Mouse (Mus musculus): ENCODE results near the gene Kif13a. TPM values are rescaled to one million over a fixed set of nuclear protein-coding genes. Genes with fewer than 3 reads are reported as not detected.
A peak's percentile ranks its signal among the peaks of the same experiment; 100 is the strongest.

The Kif13a gene
- total RNA-seq, 2 experiments from 2014 or later, result 21.2 to 46.9 TPM

DNA sequence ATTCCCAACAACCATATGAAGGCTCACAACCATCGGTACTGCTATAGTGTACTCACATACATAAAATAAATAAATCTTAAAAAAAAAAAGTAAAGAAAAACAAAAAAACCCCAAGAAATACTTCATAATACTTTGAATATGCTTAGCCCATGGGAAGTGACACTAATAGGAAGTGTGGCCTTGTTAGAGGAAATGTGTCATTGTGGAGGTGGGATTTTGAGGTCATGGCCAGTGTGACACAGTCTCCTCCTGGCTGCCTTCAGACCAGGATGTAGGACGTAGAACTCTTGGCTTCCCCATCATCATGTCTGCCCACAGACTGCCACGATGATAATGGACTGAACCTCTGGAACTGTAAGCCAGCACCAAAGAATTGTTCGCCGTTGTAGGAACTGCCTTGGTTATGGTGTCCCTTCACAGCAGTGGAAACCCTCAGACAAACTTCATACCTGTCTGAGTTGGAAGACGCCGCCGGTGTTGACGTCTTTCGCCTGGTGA, 143.6 kb downstream of the Kif13a start:
- no peak for ATAC-seq (ENCODE audit: poor library complexity, severe bottlenecking)

DNA sequence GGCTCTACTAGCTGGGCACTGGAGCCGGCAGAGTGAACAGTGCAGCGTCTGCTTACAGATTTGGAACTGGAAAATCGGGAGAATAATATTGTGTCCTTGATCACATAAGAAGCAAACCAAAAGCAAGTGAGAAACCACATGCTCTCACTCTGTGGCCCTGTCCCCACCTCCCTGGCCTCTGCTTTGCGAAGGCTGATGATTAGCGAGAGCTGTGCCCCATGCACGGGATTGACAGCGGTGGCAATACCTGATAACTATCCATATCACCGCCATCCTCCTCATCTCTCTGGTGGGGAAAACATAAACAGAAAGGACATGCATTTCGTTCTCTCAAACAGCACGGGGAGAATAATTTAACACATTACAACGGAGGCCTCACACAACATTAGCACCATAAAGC, 149.3 kb downstream of the Kif13a start:
- ATAC-seq (ENCODE audit: poor library complexity, severe bottlenecking), result no peak

DNA sequence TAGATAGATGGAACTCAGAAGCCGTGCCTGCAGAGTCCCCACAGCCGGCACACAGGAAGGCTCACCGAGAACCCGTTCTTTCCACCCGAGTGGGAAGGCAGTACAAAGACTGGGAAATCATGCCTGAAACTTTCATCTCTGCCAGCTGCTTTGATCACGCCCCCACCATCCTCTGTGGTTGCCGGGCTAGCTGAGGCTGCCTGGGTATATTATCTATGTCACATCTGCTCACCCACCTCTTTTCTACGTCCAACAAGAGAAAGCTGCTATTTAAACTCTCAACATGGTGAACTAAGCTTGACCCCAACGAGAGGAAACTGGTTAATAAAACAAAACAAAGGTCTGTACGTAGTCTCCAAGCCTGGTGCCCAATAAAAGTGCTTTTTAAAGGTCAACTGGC, 149.8 kb downstream of the Kif13a start:
- peak; percentile 23; the same call in 1 of the 2 replicates for ATAC-seq (ENCODE audit: poor library complexity, severe bottlenecking)

- ATAC-seq (ENCODE audit: poor library complexity, severe bottlenecking), result no peak
Measured at GRCm38 (mm10) chr13:46777461-46777860, 152.2 kb downstream of the Kif13a start.

GRCm38 (mm10) chr13:46776636-46777305, 152.9 kb downstream of the Kif13a start:
- ATAC-seq (ENCODE audit: poor library complexity, severe bottlenecking), result no peak

DNA sequence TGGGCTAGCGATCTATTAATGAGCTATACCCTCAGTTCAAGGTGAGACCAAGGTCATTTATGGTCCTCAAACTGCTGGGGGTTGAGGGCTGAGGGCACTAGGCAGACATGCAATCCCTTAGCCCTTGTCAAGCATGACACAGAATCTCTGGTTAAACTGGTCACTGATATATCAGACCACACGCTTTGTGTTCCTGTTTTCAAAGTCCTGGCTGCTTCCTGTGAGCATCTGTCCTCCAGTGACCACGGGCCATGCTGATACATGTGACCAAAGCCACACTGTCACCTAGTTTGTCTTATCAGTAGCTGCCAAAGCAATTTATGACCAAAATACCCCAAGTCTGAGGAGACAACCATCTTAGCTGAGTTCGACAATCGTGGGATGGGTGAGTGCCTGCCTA, 154.7 kb downstream of the Kif13a start:
- ATAC-seq (ENCODE audit: poor library complexity, severe bottlenecking), result peak; percentile 82

- ATAC-seq (ENCODE audit: poor library complexity, severe bottlenecking), result 0 out of 2 replicates have a peak, but pooled peaks have one; percentile 28
Measured at GRCm38 (mm10) chr13:46772581-46772980, 157.1 kb downstream of the Kif13a start.

- peak; percentile 30; the same call in 1 of the 2 replicates for ATAC-seq (ENCODE audit: poor library complexity, severe bottlenecking)
Measured at GRCm38 (mm10) chr13:46765361-46765760, 164.3 kb downstream of the Kif13a start.

GRCm38 (mm10) chr13:46763210-46763609, 166.5 kb downstream of the Kif13a start:
- ATAC-seq (ENCODE audit: poor library complexity, severe bottlenecking), result no peak

DNA sequence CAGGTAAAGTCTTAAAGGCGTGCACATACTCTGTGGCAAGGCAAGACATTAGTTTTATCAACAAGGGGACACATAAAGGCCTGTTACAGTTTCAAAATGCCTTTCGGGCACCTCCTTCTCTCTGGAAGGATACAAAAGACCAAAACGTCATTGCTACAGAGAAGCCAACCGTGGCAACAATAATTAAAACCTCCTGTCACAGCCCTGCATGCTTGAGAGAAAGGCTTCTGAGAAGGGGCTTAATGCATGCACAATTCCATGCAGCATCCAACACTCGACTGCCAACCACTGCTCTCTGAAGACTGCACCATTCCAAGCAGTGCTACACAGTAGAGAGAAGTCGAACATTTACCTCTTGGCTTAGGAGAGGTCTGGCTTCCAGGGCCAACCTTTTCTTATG, 168.7 kb downstream of the Kif13a start:
- no peak for ATAC-seq (ENCODE audit: poor library complexity, severe bottlenecking)

DNA sequence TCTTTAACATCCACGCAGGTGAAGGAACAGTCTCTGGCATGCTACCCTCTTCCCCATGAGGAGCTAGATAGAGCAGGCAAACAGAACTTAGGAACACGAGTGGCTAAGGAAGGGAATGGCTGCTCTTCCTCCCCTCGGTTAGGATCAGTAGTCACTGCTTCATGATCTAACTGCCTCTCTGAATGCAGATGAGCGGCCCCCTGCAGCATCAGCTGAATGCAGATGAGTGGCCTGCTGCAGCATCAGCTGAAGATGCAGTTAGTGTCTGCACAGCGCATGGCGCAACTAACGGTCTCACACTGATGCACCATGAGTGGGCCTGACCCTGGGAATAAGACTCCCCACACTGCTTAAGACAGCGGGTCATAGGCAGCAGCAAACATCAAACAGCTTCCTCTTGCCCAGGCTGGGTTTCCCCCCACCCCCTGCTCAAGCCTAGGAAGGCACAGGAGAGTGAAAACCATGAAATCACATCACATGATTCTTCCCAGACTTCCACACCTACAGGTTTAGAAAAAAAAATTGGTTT, 170.3 kb downstream of the Kif13a start:
- no peak for ATAC-seq (ENCODE audit: poor library complexity, severe bottlenecking)

DNA sequence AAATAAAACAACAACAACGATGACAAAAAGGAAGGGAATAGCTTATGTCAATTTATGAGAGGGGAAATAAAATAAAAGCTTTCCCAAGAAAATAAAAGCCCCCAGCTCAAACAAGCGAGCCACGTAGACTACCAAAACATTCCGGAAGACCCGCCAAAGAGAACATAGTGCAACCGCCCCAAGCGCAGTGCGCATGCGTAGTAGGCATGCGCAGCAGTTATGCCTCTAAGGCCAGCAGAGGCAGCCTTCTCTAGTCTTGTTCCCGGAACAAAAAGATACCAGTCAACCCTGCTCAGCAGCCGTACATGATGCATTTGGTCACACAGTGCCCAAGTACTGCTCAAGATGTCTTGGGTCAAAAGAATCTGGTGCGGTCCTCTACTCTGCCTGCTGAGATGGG, 171.0 kb downstream of the Kif13a start:
- no peak for ATAC-seq (ENCODE audit: poor library complexity, severe bottlenecking)

- ATAC-seq (ENCODE audit: poor library complexity, severe bottlenecking), result no peak
Measured at GRCm38 (mm10) chr13:46757946-46758345, 171.7 kb downstream of the Kif13a start.

- ATAC-seq (ENCODE audit: poor library complexity, severe bottlenecking), result no peak
Measured at GRCm38 (mm10) chr13:46753294-46753693, 176.4 kb downstream of the Kif13a start.

DNA sequence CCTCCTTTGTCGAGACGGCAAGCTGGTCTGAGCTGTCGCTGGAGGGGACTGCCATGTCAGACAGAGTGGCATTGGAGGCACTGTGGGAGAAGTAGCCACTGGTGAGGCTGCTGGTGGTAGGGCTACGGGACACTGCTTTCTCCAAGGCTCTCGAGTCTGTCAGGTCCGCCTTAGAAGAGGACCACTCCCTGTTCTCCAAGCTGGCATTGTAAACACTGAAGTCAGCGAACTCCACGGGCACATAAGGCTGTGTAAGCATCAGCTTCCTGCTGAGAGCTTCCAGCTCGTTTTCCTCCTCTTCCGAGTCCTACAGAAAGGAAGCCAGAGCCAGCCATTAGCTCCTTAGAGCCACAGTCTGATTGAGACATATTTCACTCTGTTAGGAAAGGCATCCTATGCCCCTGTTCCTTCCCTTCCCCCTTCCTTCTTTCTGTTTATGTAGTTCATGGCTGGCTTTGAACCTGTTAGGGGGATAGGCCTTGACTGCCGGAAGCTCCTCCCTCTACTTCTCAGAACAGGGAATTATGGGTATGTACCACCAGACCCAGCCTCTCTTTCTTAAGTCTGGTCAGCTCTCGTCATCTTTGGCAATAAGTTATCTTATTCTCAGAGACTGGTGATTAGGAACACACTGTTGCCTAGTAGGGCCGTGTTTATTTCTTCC, 177.0 kb downstream of the Kif13a start:
- ATAC-seq (ENCODE audit: poor library complexity, severe bottlenecking), result no peak

- no peak for ATAC-seq (ENCODE audit: poor library complexity, severe bottlenecking)
Measured at GRCm38 (mm10) chr13:46748138-46748873, 181.4 kb downstream of the Kif13a start.

GRCm38 (mm10) chr13:46743821-46744220, 185.8 kb downstream of the Kif13a start:
- ATAC-seq (ENCODE audit: poor library complexity, severe bottlenecking), result no peak

DNA sequence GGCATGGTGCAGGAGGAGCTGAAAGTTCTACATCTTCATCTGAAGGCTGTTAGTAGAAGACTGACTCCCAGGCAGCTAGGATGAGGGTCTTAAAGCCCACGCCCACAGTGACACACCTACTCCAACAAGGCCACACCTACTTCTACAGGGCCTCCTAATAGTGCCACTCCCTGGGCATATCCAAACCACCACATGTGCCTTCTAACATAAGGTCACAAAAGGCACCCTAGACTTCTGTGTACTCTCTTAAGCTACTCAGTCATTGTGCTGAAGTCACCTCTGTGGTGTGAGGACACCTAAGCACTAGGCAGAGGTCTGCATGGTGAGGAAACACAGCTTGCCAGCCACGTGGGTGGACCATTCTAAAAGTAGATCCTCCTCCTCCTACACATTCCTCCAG, 187.3 kb downstream of the Kif13a start:
- ATAC-seq (ENCODE audit: poor library complexity, severe bottlenecking), result no peak

- ATAC-seq (ENCODE audit: poor library complexity, severe bottlenecking), result no peak
Measured at GRCm38 (mm10) chr13:46739426-46739825, 190.2 kb downstream of the Kif13a start.

DNA sequence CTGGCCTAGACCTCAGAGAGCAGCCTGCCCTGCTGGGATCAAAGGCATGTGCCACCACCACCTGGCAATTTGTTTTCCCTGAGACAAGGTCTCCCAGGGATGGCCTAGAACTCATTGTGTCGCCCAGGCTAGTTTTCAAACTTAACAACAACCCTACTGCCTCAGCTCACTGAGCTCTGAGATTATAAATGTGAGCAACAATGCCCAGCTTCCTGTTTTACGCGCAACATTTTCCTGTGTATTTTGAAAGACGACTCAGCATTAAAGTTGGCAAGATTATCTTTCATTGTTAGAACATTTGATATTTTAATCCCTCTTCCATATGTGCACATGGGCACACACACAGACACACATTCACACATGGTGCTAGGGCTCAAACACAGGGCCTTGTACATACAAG, 192.2 kb downstream of the Kif13a start:
- peak; percentile 34; the same call in 1 of the 2 replicates for ATAC-seq (ENCODE audit: poor library complexity, severe bottlenecking)

- ATAC-seq (ENCODE audit: poor library complexity, severe bottlenecking), result peak; percentile 34
Measured at GRCm38 (mm10) chr13:46736479-46736865, 193.2 kb downstream of the Kif13a start.

All from megakaryocyte, adult 5-6 weeks (primary cell).